Mouse (Mus musculus) layer of hippocampus, adult 18-20 months (tissue): Measurements from ENCODE around the gene Cdnf. TPM values are rescaled to one million over a fixed set of nuclear protein-coding genes. Genes with fewer than 3 reads are reported as not detected.

Experiments used
- total RNA-seq, 2 experiments: library from RNA; stranded (reverse); gene quantifications; 2 replicates each; pipeline ENCODE4 v1.2.3; 2021

Cdnf gene
- total RNA-seq, 2 experiments from 2014 or later, result 0.59 to 0.66 TPM

Other genes starting within 250 kb of the Cdnf start
- gene Nmt2, start 228.8 kb upstream of the Cdnf start, total RNA-seq, result 10 to 100 TPM; 82.6 to 91.0 TPM
- gene Rpp38, start 180.4 kb upstream of the Cdnf start, total RNA-seq, result 10 to 100 TPM; 10.7 to 11.9 TPM
- 1 to 10 TPM in 1 of 2 experiments, under 1 TPM in 1; 0.94 to 1.8 TPM for gene Acbd7, start 176.9 kb upstream of the Cdnf start, total RNA-seq
- gene Olah, start 115.8 kb upstream of the Cdnf start, total RNA-seq, result not detected
- 1 to 10 TPM; 3.7 to 5.5 TPM for gene Meig1, start 90.4 kb upstream of the Cdnf start, total RNA-seq
- 10 to 100 TPM in 1 of 2 experiments, 1 to 10 TPM in 1; 9.9 to 12.5 TPM for gene Dclre1c, start 88.9 kb upstream of the Cdnf start, total RNA-seq
- gene Suv39h2, start 38.0 kb upstream of the Cdnf start, total RNA-seq, result 1 to 10 TPM; 3.6 to 4.3 TPM
- gene Gm45902, start 240 bp upstream of the Cdnf start, total RNA-seq, result 1 to 10 TPM; 4.7 TPM
- gene Hspa14, start 216 bp upstream of the Cdnf start, total RNA-seq, result 10 to 100 TPM; 43.1 to 44.3 TPM
- 10 to 100 TPM; 12.9 to 16.5 TPM for gene Fam107b, start 57.5 kb downstream of the Cdnf start, total RNA-seq